Mouse (Mus musculus) CH12.LX (cell line): Measurements from ENCODE around the gene Arg1.

ENCODE experiments used
- CTCF ChIP-seq, 2 experiments: IDR thresholded peaks in 1 of 2; conservative IDR thresholded peaks in 1 of 2; 2 replicates each; pipeline ENCODE4 v1.5.1; 2011 to 2012; ENCODE audit warnings: low read depth in 2 of 2, low read length in 2 of 2, improper control_type of control experiment in 1 of 2, inconsistent platforms in 1 of 2, mild to moderate bottlenecking in 1 of 2, moderate library complexity in 1 of 2
- MEF2A ChIP-seq: IDR thresholded peaks from 2 replicates; pipeline ENCODE4 v1.6.1; 2014; ENCODE audit warnings: low read depth, mild to moderate bottlenecking, inconsistent platforms, low read length, improper control_type of control experiment, borderline replicate concordance
- MXI1 ChIP-seq: IDR thresholded peaks from 2 replicates; pipeline ENCODE4 v1.6.1; 2011; ENCODE audit warnings: mild to moderate bottlenecking, low read depth, low read length, improper control_type of control experiment
- NELFE ChIP-seq: IDR thresholded peaks from 2 replicates; pipeline ENCODE4 v1.6.1; 2011; ENCODE audit warnings: low read depth, low read length, improper control_type of control experiment

DNA sequence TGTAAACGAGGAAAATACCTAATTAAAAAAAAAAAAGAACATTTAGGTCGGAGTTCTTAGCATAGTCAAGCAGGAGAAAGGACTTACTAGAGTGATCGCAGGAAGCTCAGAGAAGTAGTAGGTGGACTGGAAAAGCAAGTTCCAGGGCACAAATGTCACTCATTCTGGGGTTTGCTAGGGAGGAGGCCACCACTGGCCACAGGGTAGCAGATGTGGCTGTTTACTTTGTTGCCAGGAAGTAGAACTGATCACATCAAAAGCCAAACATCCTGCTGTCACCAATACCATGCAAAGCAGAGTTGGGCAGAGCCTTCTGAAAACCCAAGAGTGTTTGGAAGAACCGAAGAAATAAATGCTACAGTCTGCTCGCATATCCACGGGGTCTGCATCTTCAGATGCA is 26.6 kb upstream of the Arg1 start:
- TF ChIP-seq CTCF (conservative IDR thresholded peaks at IDR 0.05 in 1 of 2, IDR thresholded peaks at IDR 0.05 in 1 of 2; ENCODE audit: low read depth in 2 of 2, low read length in 2 of 2) (no peak), MEF2A (no peak), MXI1 (no peak), NELFE (no peak)
